Mouse (Mus musculus): Measurements from ENCODE around the gene Parm1.

Parm1 gene

GRCm38 (mm10) chr5:91655263-91655662 is 137.8 kb downstream of the Parm1 start:
- no peak for DNase-seq

- no peak for DNase-seq
These were observed 145.3 kb downstream of the Parm1 start for GRCm38 (mm10) chr5:91662715-91663114.

GRCm38 (mm10) chr5:91667127-91667526 is 149.7 kb downstream of the Parm1 start:
- no peak for DNase-seq

- DNase-seq: no peak
These were observed 151.8 kb downstream of the Parm1 start for GRCm38 (mm10) chr5:91669235-91669634.

Measured in layer of hippocampus, adult 9-11 months (tissue).